Mouse (Mus musculus) stomach, postnatal 0 days (tissue): ENCODE results near the gene Adgrf5. TPM values are rescaled to one million over a fixed set of nuclear protein-coding genes. Genes with fewer than 3 reads are reported as not detected.

Experiments
- ATAC-seq: fragments of 200-750 bp; cut with Nextera tagmentation; 2 replicates; pipeline ENCODE4 v1.8.0; 2017; ENCODE audit not compliant: low FRiP score, low TSS enrichment
- DNase-seq: peaks from one replicate; pipeline ENCODE4 v3.0.0-alpha.2; 2016; ENCODE audit warnings: low spot score
- H3K27ac ChIP-seq: fragments of 300-500 bp; sonication (generic); replicated peaks from 2 replicates; pipeline ENCODE4 v1.5.1; 2014; ENCODE audit warnings: mild to moderate bottlenecking, control low read depth
- H3K27me3 ChIP-seq: fragments of 300-500 bp; sonication (generic); 2 replicates; pipeline ENCODE4 v1.6.1; 2014; ENCODE audit warnings: low read length; ENCODE audit not compliant: control insufficient read depth, insufficient read depth
- H3K36me3 ChIP-seq: fragments of 300-500 bp; sonication (generic); 2 replicates; pipeline ENCODE4 v1.6.1; 2014; ENCODE audit warnings: low read length, mixed read lengths; ENCODE audit not compliant: control insufficient read depth, insufficient read depth
- H3K4me1 ChIP-seq: fragments of 300-500 bp; sonication (generic); replicated peaks from 2 replicates; pipeline ENCODE4 v1.6.1; 2014; ENCODE audit warnings: antibody characterized with exemption; ENCODE audit not compliant: control insufficient read depth, insufficient read depth
- H3K4me2 ChIP-seq: fragments of 300-500 bp; sonication (generic); replicated peaks from 2 replicates; pipeline ENCODE4 v1.6.1; 2014; ENCODE audit warnings: low read depth, mild to moderate bottlenecking, control low read depth, moderate library complexity
- H3K4me3 ChIP-seq: fragments of 300-500 bp; sonication (generic); 2 replicates; pipeline ENCODE4 v1.5.1; 2014; ENCODE audit warnings: low read depth, low read length, control low read depth
- H3K9ac ChIP-seq: fragments of 300-500 bp; sonication (generic); 2 replicates; pipeline ENCODE4 v1.6.1; 2014; ENCODE audit warnings: mild to moderate bottlenecking, low read length, control low read depth, mixed read lengths
- H3K9me3 ChIP-seq: fragments of 300-500 bp; sonication (generic); 2 replicates; pipeline ENCODE4 v1.6.1; 2016; ENCODE audit warnings: low read length; ENCODE audit not compliant: control insufficient read depth
- CTCF ChIP-seq: IDR thresholded peaks from 2 replicates; pipeline ENCODE4 v1.5.1; 2016; ENCODE audit warnings: antibody characterized with exemption, low read depth, mild to moderate bottlenecking, moderate library complexity
- EP300 ChIP-seq: optimal IDR thresholded peaks from 2 replicates; pipeline ENCODE3; 2016; ENCODE audit warnings: antibody characterized with exemption
- WGBS: fragments of 180-500 bp; shearing (Covaris S2); extraction: QIAGEN DNeasy Blood & Tissue Kit; methylation state at CpG from one replicate; pipeline ENCODE4 v1.1.7; 2014; 5-methylcytosine and 5-hydroxymethylcytosine counted together
- polyA plus RNA-seq: library from polyadenylated mRNA; unstranded; fragments of >200 nt; fragmentation: Nextera tagmentation; extraction: Ambion mirVana; gene quantifications from 2 replicates; pipeline ENCODE4 v1.2.1, GENCODE M21; 2015

Adgrf5 gene
- polyA plus RNA-seq, 1 experiment from 2014 or later, result 3.6 TPM

- Histone ChIP-seq H3K27ac (no peak overlapping the region), H3K27me3 (no peaks in the 10 kb centered on the region), H3K4me2 (no peak overlapping the region), H3K4me3 (no peak overlapping the region), H3K9ac (no peak overlapping the region), H3K36me3 (no peaks in the 10 kb centered on the region), H3K9me3 (no peaks in the 10 kb centered on the region), H3K4me1 (no peaks in the 10 kb centered on the region)
- DNase-seq (no peak), ATAC-seq (peak; percentile 74; the same call in 1 of the 2 replicates)
- 15% methylated on average over 4 of the region's 4 CpGs for WGBS
- TF ChIP-seq CTCF (no peak), EP300 (no peak)
Measured at GRCm38 (mm10) chr17:43503861-43504593, 143.8 kb downstream of the Adgrf5 start.

GRCm38 (mm10) chr17:43504594-43504934, 144.3 kb downstream of the Adgrf5 start:
- H3K4me1 ChIP-seq, result no peaks in the 10 kb centered on the region
- TF ChIP-seq CTCF (no peak), EP300 (no peak)
- H3K4me2 ChIP-seq, result no peak overlapping the region
- peak; percentile 69; the same call in 1 of the 2 replicates for ATAC-seq
- no peak overlapping the region for H3K9ac ChIP-seq
- H3K27me3 ChIP-seq, result no peaks in the 10 kb centered on the region
- no peaks in the 10 kb centered on the region for H3K9me3 ChIP-seq
- WGBS, result 14% methylated on average over 6 of the region's 6 CpGs
- H3K27ac ChIP-seq, result no peak overlapping the region
- peak; percentile 53 for DNase-seq
- H3K4me3 ChIP-seq, result no peak overlapping the region
- no peaks in the 10 kb centered on the region for H3K36me3 ChIP-seq

Other genes with a start within 250 kb of the Adgrf5 start
- 0.17 and 0.29 TPM in 2 replicates for gene Adgrf1, start 90.1 kb upstream of the Adgrf5 start, polyA plus RNA-seq
- 0.04 and 0.34 TPM in 2 replicates for gene Mep1a, start 142.4 kb downstream of the Adgrf5 start, polyA plus RNA-seq
- not detected in 2 replicates for gene Ankrd66, start 183.2 kb downstream of the Adgrf5 start, polyA plus RNA-seq
- gene Pla2g7, start 207.6 kb downstream of the Adgrf5 start, polyA plus RNA-seq, result 9.1 and 9.6 TPM in 2 replicates